Mouse (Mus musculus) adrenal gland, adult 2 months (tissue): ENCODE measurements around the gene 6030445D17Rik. TPM values are rescaled to one million over a fixed set of nuclear protein-coding genes. Genes with fewer than 3 reads are reported as not detected.

Experiments used
- DNase-seq: peaks from one replicate; pipeline ENCODE4 v3.0.0; 2021
- polyA plus RNA-seq: library from polyadenylated mRNA; depleted of rRNA; stranded (reverse); fragments of >200 nt; gene quantifications from 2 replicates; pipeline ENCODE4 v1.2.3, GENCODE M21; 2012; rRNA removed
- total RNA-seq, 2 experiments: library from RNA; stranded (reverse); gene quantifications; 2 replicates each; pipeline ENCODE4 v1.2.3; 2021

The 6030445D17Rik gene
- total and polyA plus RNA-seq, 3 experiments, result 0.18 TPM; not detected in 2

DNA sequence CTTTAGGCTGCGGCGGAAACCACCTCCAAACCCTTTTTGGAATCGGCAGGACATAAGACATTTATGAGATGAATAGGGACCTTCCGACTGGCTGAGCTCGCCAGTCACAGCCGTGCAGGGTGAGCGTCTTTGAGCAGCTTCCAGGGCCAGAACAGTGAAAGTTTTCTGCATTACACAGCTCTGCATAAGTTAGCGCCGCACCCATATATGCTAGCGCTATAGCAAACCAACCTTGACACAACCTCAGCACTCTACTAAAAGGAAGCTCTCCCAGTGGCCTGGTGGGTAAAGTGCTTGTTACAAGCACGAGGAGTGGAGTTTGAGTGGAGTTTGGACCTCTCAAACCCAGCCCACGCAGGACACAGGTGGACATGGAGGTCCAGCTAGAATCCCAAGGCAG is 2.8 kb upstream of the 6030445D17Rik start:
- DNase-seq, result no peak

GRCm38 (mm10) chr4:136461206-136461605 is 844 bp upstream of the 6030445D17Rik start:
- no peak for DNase-seq

DNA sequence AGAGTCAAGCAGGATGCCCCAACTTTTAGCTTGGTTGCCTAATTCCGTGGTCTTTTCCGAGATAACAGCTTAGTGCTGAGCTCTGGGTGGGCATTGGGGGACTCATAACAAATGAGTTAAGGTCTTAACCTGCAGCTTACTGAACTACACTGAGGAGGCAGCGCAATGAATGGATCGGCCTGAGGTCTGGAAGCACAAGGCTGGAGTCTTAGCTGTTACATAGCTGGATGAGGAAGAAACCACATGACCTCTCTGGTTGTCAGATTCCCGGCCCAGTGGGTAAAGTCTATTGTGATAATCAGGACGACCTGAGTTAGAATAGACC is 327 bp upstream of the 6030445D17Rik start:
- DNase-seq, result no peak

GRCm38 (mm10) chr4:136462839-136463178 is 759 bp downstream of the 6030445D17Rik start:
- no peak for DNase-seq

- no peak for DNase-seq
Measured at GRCm38 (mm10) chr4:136463436-136463835, 1.4 kb downstream of the 6030445D17Rik start.

- peak; percentile 25 for DNase-seq
Measured at GRCm38 (mm10) chr4:136466226-136466625, 4.2 kb downstream of the 6030445D17Rik start.

DNA sequence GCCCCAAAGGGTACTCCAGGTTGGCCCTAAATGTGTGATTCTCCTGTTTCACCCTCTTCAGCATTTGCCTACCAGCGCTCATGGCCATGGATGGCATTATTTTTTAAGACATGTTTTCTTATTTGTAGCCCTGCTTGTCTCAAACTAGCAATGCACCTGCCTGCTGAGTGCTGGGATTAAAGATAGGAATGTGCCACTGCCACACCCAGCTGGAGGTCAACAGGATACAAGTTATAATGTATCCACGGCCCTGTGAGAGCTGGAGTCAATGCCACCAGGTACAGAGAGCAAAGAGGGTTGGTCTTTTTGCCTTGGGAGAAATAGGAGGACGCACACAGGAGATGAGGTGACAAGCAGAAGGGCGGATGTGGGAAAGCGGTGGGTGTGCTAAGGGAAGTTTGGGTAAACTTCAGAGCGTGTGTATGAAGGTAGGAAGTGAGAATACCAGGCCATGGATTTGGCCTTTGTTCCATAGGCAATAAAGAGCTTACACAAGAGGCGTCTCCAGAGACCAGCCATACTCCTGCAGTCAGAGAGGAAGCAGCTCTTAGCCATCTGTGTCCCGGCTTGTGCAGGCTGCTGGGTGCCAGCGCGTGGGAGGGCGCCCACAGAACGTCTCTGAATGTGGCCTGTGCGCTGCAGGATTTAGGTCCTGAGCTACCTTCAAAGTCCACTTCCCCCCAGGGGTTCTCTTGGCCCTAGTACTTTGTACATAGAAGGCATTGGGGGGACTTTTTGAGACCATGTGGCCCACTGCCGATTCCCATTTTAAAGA is 6.7 kb downstream of the 6030445D17Rik start:
- peak; percentile 23 for DNase-seq

DNA sequence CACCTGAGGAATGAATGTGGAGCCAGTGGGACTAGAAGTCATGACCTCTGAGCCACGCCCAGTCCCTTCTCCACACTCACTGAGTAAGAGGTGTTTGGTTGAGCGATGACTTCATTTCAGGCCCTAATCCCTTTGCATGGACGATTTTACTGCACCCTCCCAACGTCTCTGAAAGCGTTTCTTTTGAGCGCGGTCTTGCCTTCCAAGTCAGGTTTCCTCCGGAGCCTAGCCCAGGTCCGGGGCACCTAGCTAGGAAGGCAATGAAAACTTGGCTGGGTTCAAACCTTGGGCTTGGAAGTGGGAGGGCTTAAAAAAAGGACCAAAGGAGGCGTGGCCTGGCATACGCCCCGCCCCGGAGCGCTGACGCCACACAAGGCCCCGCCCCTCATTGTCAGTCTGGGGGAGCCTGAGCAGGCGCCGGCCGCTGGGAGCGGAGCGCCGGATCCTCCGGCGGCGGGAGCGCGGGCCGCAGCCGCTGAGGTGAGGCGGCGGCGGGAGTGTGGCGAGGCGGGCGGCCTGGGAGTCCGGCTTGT is 7.4 kb downstream of the 6030445D17Rik start, which contains the start of gene Luzp1:
TSS of gene Luzp1 (plus strand) at position 391 of the 533 bp plus-strand sequence.
- peak; percentile 97 for DNase-seq

DNA sequence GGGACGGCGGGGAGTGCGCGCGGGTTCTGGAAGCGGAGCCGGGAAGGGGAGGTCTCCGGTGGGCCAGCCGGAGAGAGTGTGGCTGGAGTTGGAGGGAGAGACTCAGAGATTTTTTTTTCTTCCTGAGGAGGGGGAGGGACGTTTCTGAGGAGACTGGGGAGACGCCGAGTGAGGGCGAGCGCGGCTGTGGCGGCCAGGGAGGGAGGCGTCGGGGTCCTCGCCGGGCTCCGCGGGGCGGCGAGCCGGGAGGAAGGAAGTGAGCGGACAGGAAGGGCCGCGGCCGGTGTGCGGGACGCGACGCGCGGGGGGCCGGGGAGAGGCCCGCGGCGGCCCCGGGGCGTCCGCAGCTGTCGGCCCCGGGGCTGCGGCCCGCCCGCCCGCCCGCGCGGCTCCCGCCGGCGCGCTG is 7.9 kb downstream of the 6030445D17Rik start:
- DNase-seq, result no peak

DNA sequence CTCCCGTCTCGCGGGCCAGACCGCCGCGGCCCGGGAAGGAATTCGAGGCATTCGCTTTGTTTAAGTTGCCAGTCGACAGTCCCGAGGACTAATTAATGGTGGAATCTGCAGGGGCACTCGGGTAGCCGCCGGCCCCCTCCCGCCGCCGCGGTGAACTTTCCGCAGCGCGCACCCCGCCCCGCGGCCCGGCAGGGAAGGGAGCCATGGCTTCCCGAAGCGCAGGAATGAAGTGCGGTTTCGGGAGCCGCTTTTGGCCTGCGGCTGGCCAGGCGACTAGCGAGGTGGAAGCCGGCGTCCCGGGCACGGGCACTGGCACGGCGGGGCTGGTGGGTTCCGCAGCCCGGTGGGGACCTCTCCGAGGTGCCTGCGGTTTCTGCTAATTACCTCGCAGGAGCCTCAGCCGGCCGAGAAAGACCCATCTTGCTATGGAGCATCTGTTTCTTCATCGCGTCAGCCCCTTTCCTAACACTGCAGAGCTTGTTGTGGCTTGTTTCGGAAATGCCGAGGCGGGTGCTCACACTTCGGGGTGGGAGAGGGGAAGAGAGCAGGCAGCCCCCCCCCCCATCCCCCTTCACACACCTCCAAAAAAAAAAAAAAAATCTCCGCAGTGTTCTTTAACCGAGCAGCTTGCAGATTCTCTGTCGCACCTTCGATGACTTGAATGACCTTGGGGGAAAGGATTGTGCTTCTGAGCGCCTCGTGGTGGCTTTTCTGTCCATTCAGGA is 8.5 kb downstream of the 6030445D17Rik start:
- peak; percentile 81 for DNase-seq

GRCm38 (mm10) chr4:136476692-136477091 is 14.6 kb downstream of the 6030445D17Rik start:
- no peak for DNase-seq

DNA sequence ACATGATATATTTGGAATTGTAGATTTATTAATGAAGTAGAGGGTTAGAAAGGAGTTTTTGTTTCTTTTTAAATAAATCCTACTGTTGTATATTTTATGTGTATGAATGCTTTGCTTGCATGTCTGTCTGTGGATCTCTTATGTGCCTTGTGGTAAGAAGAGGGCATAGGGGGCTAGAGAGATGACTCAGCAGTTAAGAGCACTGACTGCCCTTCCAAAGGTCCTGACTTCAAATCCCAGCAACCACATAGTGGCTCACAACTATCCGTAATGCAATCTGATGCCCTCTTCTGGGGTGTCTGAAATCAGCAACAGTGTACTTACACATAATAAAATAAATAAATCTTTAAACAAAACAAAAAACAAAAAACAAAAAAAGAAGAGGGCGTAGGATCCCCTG is 24.5 kb downstream of the 6030445D17Rik start:
- DNase-seq, result peak; percentile 22

GRCm38 (mm10) chr4:136495993-136496392 is 33.9 kb downstream of the 6030445D17Rik start:
- no peak for DNase-seq

GRCm38 (mm10) chr4:136505426-136506215 is 43.6 kb downstream of the 6030445D17Rik start:
- DNase-seq, result peak; percentile 14

DNA sequence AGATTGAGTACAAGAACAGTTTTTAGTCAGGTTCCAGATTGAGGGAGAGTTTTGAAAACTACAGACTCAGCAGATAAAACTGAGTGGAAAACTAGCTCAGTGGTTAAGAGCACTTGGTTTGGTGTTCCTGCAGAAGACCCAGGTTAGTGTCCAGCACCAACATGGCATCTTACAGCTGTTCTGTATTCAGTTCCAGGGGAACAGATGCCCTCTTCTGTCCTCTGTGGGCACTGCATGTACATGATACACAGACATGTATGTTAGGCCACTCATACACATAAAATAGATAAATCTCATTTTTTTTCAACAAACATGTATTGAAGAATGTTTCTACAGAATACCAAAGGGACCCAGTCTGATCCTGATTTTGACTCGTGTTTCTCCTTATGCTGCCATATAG is 47.8 kb downstream of the 6030445D17Rik start:
- DNase-seq, result peak; percentile 52

- no peak for DNase-seq
Measured at GRCm38 (mm10) chr4:136511708-136512107, 49.7 kb downstream of the 6030445D17Rik start.

DNA sequence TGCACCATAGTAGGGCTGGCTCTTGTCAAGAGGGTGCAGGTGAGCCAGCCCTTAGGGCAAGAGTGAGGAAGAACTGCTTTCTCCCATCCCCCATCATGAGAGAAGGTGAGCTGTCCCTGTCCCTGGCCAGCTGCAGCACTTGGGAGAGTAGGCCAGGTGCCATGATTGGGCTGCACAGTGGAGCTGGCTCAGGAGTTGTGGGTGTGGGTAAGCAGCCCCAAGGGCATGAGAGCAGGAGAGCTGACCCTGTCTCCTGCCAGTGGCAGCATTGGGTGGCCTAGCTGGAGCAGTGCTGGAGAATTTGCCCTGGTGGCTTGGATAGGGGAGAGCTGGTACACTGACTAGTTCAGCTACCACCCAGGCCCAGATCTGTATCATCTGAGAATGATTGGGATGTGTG is 50.9 kb downstream of the 6030445D17Rik start:
- peak; percentile 10 for DNase-seq

Other genes starting within 250 kb of the 6030445D17Rik start
- 1 to 10 TPM; 1.7 to 2.7 TPM for gene Tcea3, start 214.5 kb upstream of the 6030445D17Rik start, total RNA-seq
- 0.13 and 0.54 TPM in 2 replicates for gene Tcea3, start 214.5 kb upstream of the 6030445D17Rik start, polyA plus RNA-seq
- gene Zfp46, start 177.6 kb upstream of the 6030445D17Rik start, total RNA-seq, result 10 to 100 TPM; 17.2 to 17.3 TPM
- gene Zfp46, start 177.6 kb upstream of the 6030445D17Rik start, polyA plus RNA-seq, result 10.4 and 11.2 TPM in 2 replicates
- 10 to 100 TPM; 58.8 to 82.3 TPM for gene Hnrnpr, start 151.3 kb upstream of the 6030445D17Rik start, total RNA-seq
- 2.7 and 2.8 TPM in 2 replicates for gene Hnrnpr, start 151.3 kb upstream of the 6030445D17Rik start, polyA plus RNA-seq
- gene Htr1d, start 38.7 kb upstream of the 6030445D17Rik start, total RNA-seq, result not detected
- gene Htr1d, start 38.7 kb upstream of the 6030445D17Rik start, polyA plus RNA-seq, result 0.07 TPM in 1 of 2 replicates, not detected in the other
- 10 to 100 TPM; 29.3 to 37.1 TPM for gene Luzp1, start 7.5 kb downstream of the 6030445D17Rik start, total RNA-seq
- gene Luzp1, start 7.5 kb downstream of the 6030445D17Rik start, polyA plus RNA-seq, result 3.9 and 4.4 TPM in 2 replicates
- gene Kdm1a, start 140.5 kb downstream of the 6030445D17Rik start, total RNA-seq, result 10 to 100 TPM; 37.5 to 42.5 TPM
- 12.0 and 12.4 TPM in 2 replicates for gene Kdm1a, start 140.5 kb downstream of the 6030445D17Rik start, polyA plus RNA-seq
- gene Tex46, start 148.2 kb downstream of the 6030445D17Rik start, total RNA-seq, result not detected
- gene Tex46, start 148.2 kb downstream of the 6030445D17Rik start, polyA plus RNA-seq, result not detected in 2 replicates
- not detected for gene Lactbl1, start 160.4 kb downstream of the 6030445D17Rik start, total RNA-seq
- 0.06 TPM in 1 of 2 replicates, not detected in the other for gene Lactbl1, start 160.4 kb downstream of the 6030445D17Rik start, polyA plus RNA-seq